Mouse (Mus musculus) hindbrain, postnatal 0 days (tissue): ENCODE results near the gene Strn4. TPM values are rescaled to one million over a fixed set of nuclear protein-coding genes. Genes with fewer than 3 reads are reported as not detected.

Experiments
- ATAC-seq: fragments of 200-750 bp; cut with Nextera tagmentation; 2 replicates; pipeline ENCODE4 v1.8.0; 2017; ENCODE audit warnings: mild to moderate bottlenecking, moderate TSS enrichment, moderate library complexity
- DNase-seq: peaks from one replicate; pipeline ENCODE4 v3.0.0-alpha.2; 2015; ENCODE audit warnings: low spot score
- H3K27ac ChIP-seq: fragments of 300-500 bp; sonication (generic); 2 replicates; pipeline ENCODE4 v1.5.1; 2014; ENCODE audit warnings: mild to moderate bottlenecking
- H3K27me3 ChIP-seq: fragments of 300-500 bp; sonication (generic); 2 replicates; pipeline ENCODE4 v1.6.1; 2014; ENCODE audit warnings: low read length, mixed read lengths; ENCODE audit not compliant: insufficient read depth
- H3K36me3 ChIP-seq: fragments of 300-500 bp; sonication (generic); 2 replicates; pipeline ENCODE4 v1.6.1; 2014; ENCODE audit warnings: low read length, mixed read lengths; ENCODE audit not compliant: insufficient read depth
- H3K4me1 ChIP-seq: fragments of 300-500 bp; sonication (generic); 2 replicates; pipeline ENCODE4 v1.6.1; 2014; ENCODE audit warnings: antibody characterized with exemption, low read length, mixed read lengths; ENCODE audit not compliant: insufficient read depth
- H3K4me2 ChIP-seq: fragments of 300-500 bp; sonication (generic); 2 replicates; pipeline ENCODE4 v1.6.1; 2014; ENCODE audit warnings: low read depth, mild to moderate bottlenecking, low read length, moderate library complexity, mixed read lengths
- H3K4me3 ChIP-seq: fragments of 300-500 bp; sonication (generic); 2 replicates; pipeline ENCODE4 v1.5.1; 2014; ENCODE audit warnings: low read length
- H3K9ac ChIP-seq: fragments of 300-500 bp; sonication (generic); replicated peaks from 2 replicates; pipeline ENCODE4 v1.6.1; 2014; ENCODE audit warnings: mild to moderate bottlenecking, low read length, moderate library complexity, mixed read lengths
- H3K9me3 ChIP-seq: fragments of 300-500 bp; sonication (generic); 2 replicates; pipeline ENCODE4 v1.6.1; 2016; ENCODE audit warnings: low read length, mixed read lengths
- CTCF ChIP-seq: IDR thresholded peaks from 2 replicates; pipeline ENCODE4 v1.5.1; 2016; ENCODE audit warnings: antibody characterized with exemption, control low read depth, low read depth
- WGBS: fragments of 180-500 bp; shearing (Covaris S2); extraction: QIAGEN DNeasy Blood & Tissue Kit; methylation state at CpG from one replicate; pipeline ENCODE4 v1.1.7; 2014; 5-methylcytosine and 5-hydroxymethylcytosine counted together
- polyA plus RNA-seq: library from polyadenylated mRNA; unstranded; fragments of >200 nt; fragmentation: Nextera tagmentation; extraction: Ambion mirVana; gene quantifications from 2 replicates; pipeline ENCODE4 v1.2.1, GENCODE M21; 2015
- total RNA-seq: library from RNA; depleted of rRNA; stranded (reverse); fragments of >200 nt; gene quantifications from 2 replicates; pipeline ENCODE4 v1.2.3, GENCODE M21; 2014

The Strn4 gene
- total and polyA plus RNA-seq, 2 experiments from 2014 or later, result 141 to 234 TPM

GRCm38 (mm10) chr7:16809739-16810138 is 6.0 kb upstream of the Strn4 start:
- Histone ChIP-seq H3K27ac (no peak overlapping the region), H3K36me3 (0 out of 2 replicates have a peak, but pooled peaks cover 2% of the 10 kb centered on the region), H3K9me3 (no peaks in the 10 kb centered on the region), H3K27me3 (no peaks in the 10 kb centered on the region), H3K4me2 (peak overlapping the region; percentile 64; the same call in 1 of the 2 replicates), H3K9ac (no peak overlapping the region), H3K4me3 (no peak overlapping the region), H3K4me1 (no peaks in the 10 kb centered on the region)
- ATAC-seq (no peak), DNase-seq (peak; percentile 85)
- TF ChIP-seq CTCF, result peak; percentile 94
- 30% methylated on average over 10 of the region's 10 CpGs for WGBS

GRCm38 (mm10) chr7:16810399-16810919 is 5.2 kb upstream of the Strn4 start:
- peak overlapping the region; percentile 58 for H3K9ac ChIP-seq
- 0 out of 2 replicates have a peak, but pooled peaks cover 2% of the 10 kb centered on the region for H3K36me3 ChIP-seq
- no peaks in the 10 kb centered on the region for H3K4me1 ChIP-seq
- H3K27ac ChIP-seq, result peak overlapping the region; percentile 85
- 55% methylated on average over 26 of the region's 28 CpGs for WGBS
- no peak for TF ChIP-seq CTCF
- ATAC-seq (no peak; the same call in 1 of the 2 replicates), DNase-seq (no peak)
- H3K27me3 ChIP-seq, result no peaks in the 10 kb centered on the region
- H3K4me2 ChIP-seq, result peak overlapping the region; percentile 64
- H3K4me3 ChIP-seq, result peak overlapping the region; percentile 42
- H3K9me3 ChIP-seq, result no peaks in the 10 kb centered on the region

- Histone ChIP-seq H3K27me3 (no peaks in the 10 kb centered on the region), H3K4me2 (peak overlapping the region; percentile 64), H3K9ac (peak overlapping the region; percentile 58), H3K4me3 (peak overlapping the region; percentile 42), H3K4me1 (no peaks in the 10 kb centered on the region), H3K27ac (peak overlapping the region; percentile 85), H3K36me3 (0 out of 2 replicates have a peak, but pooled peaks cover 2% of the 10 kb centered on the region), H3K9me3 (no peaks in the 10 kb centered on the region)
- TF ChIP-seq CTCF, result peak; percentile 23; the same call in 1 of the 2 replicates
- ATAC-seq (peak; percentile 52), DNase-seq (peak; percentile 78)
- 10% methylated on average over 80 of the region's 90 CpGs for WGBS
Observed at GRCm38 (mm10) chr7:16810920-16811648, 4.6 kb upstream of the Strn4 start.

GRCm38 (mm10) chr7:16811649-16812070 is 4.0 kb upstream of the Strn4 start:
- Histone ChIP-seq H3K4me3 (peak overlapping the region; percentile 42), H3K4me2 (peak overlapping the region; percentile 64), H3K9ac (peak overlapping the region; percentile 58), H3K9me3 (no peaks in the 10 kb centered on the region), H3K4me1 (no peaks in the 10 kb centered on the region), H3K27ac (peak overlapping the region; percentile 85), H3K27me3 (no peaks in the 10 kb centered on the region), H3K36me3 (0 out of 2 replicates have a peak, but pooled peaks cover 2% of the 10 kb centered on the region)
- WGBS, result 11% methylated on average over 17 of the region's 17 CpGs
- no peak for TF ChIP-seq CTCF
- ATAC-seq (no peak), DNase-seq (no peak)

GRCm38 (mm10) chr7:16812505-16812904 is 3.2 kb upstream of the Strn4 start:
- 68% methylated on average over 2 of the region's 2 CpGs for WGBS
- 0 out of 2 replicates have a peak, but pooled peaks cover 2% of the 10 kb centered on the region for H3K36me3 ChIP-seq
- no peak overlapping the region for H3K4me3 ChIP-seq
- no peaks in the 10 kb centered on the region for H3K27me3 ChIP-seq
- no peaks in the 10 kb centered on the region for H3K9me3 ChIP-seq
- DNase-seq, result peak; percentile 36
- peak; percentile 60 for TF ChIP-seq CTCF
- no peak overlapping the region for H3K4me2 ChIP-seq
- H3K27ac ChIP-seq, result no peak overlapping the region
- ATAC-seq, result no peak
- no peak overlapping the region for H3K9ac ChIP-seq
- no peaks in the 10 kb centered on the region for H3K4me1 ChIP-seq

- TF ChIP-seq CTCF, result no peak
- peak overlapping the region; percentile 99 for H3K4me3 ChIP-seq
- H3K27ac ChIP-seq, result peak overlapping the region; percentile 99
- peak overlapping the region; percentile 100 for H3K9ac ChIP-seq
- DNase-seq (peak; percentile 96), ATAC-seq (peak; percentile 78)
- H3K27me3 ChIP-seq, result no peaks in the 10 kb centered on the region
- H3K4me1 ChIP-seq, result peaks cover 32% of the 10 kb centered on the region
- WGBS, result 0% methylated on average over 47 of the region's 55 CpGs
- peak overlapping the region; percentile 83 for H3K4me2 ChIP-seq
- no peaks in the 10 kb centered on the region for H3K9me3 ChIP-seq
- H3K36me3 ChIP-seq, result no peaks in the 10 kb centered on the region
Observed at GRCm38 (mm10) chr7:16816078-16816474, 387 bp downstream of the Strn4 start.
